17 mouse cellular contexts compared by ENCODE assay signal in the genomic region with DNA sequence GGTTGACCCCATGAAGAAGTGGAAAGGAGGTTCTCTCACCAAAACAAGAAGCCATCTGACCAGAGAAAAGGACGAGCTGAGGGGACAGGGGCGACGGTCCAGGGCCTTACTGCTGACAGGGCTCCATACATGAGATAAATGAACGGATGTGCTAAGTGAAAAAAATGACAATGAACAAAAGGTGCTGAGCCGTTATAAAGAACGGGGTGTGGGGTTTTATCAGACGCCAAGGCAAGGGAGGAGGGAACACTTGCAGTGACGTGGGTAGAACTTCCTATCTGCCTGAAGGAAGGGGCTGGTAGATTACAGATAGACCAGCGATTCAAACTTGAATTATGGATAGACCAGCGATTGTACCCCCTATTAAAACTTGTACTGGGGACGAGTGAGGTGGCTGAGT. TPM values are rescaled to one million over a fixed set of nuclear protein-coding genes. Genes with fewer than 3 reads are reported as not detected.
DNase-seq lines count a peak whose midpoint lies in the region; ATAC-seq and TF ChIP-seq lines count a peak whose summit lies in the region.
"Had no signal": no experiment of that assay in that cellular context is flagged by ENCODE, and none has a peak within 500 bp of the region (broad histone marks: within the 10 kb centered on the region; RNA-seq: fewer than 3 reads in every experiment).

No protein-coding gene starts in this region.

- no peaks in the 10 kb centered on the region for H3K27me3 ChIP-seq in lung, embryonic 16.5 days (ENCODE audit: control insufficient read depth, insufficient read depth, low read depth, low read length)
- H3K27me3 ChIP-seq in midbrain, embryonic 10.5 days (ENCODE audit: low read depth, poor library complexity, severe bottlenecking): no peaks in the 10 kb centered on the region
- H3K27me3 ChIP-seq: embryonic facial prominence, embryonic 12.5 days; hindbrain, embryonic 15.5 days had no signal

- TF ChIP-seq CTCF in gastrocnemius, adult 2 months (IDR thresholded peaks at IDR 0.05): no peak

- peak overlapping the region; percentile 13; the same call in 1 of the 2 replicates for H3K4me3 ChIP-seq in gastrocnemius, adult 2 months
- no peak overlapping the region for H3K4me3 ChIP-seq in lung, embryonic 16.5 days (ENCODE audit: low read length)
- H3K4me3 ChIP-seq in midbrain, embryonic 10.5 days: no peak overlapping the region
- H3K4me3 ChIP-seq: embryonic facial prominence, embryonic 12.5 days; hindbrain, embryonic 15.5 days; megakaryocyte, embryonic 14.5 days; myocyte had no signal

- no peak overlapping the region for H3K4me2 ChIP-seq in lung, embryonic 16.5 days (ENCODE audit: low read depth, low read length)
- H3K4me2 ChIP-seq: embryonic facial prominence, embryonic 12.5 days; hindbrain, embryonic 15.5 days had no signal

- WGBS in lung, embryonic 16.5 days: 61% methylated on average over 11 of the region's 11 CpGs
- 88% methylated on average over 11 of the region's 11 CpGs for WGBS in midbrain, embryonic 10.5 days

- H3K9me3 ChIP-seq in lung, embryonic 16.5 days (ENCODE audit: control insufficient read depth, low read length): no peaks in the 10 kb centered on the region
- H3K9me3 ChIP-seq in midbrain, embryonic 10.5 days (replicated peaks): no peaks in the 10 kb centered on the region
- H3K9me3 ChIP-seq: embryonic facial prominence, embryonic 12.5 days; hindbrain, embryonic 15.5 days had no signal

- H3K4me1 ChIP-seq in lung, embryonic 16.5 days (replicated peaks; ENCODE audit: control insufficient read depth, insufficient read depth, low read length): no peaks in the 10 kb centered on the region
- no peaks in the 10 kb centered on the region for H3K4me1 ChIP-seq in midbrain, embryonic 10.5 days

- H3K27ac ChIP-seq in gastrocnemius, adult 2 months: peak overlapping the region; percentile 70
- 0 out of 2 replicates have a peak overlapping the region, but pooled peaks have one; percentile 6 for H3K27ac ChIP-seq in lung, embryonic 16.5 days (ENCODE audit: low read length)
- H3K27ac ChIP-seq in midbrain, embryonic 10.5 days (replicated peaks): no peak overlapping the region
- H3K27ac ChIP-seq: embryonic facial prominence, embryonic 12.5 days; hindbrain, embryonic 15.5 days had no signal

- no peak overlapping the region for H3K9ac ChIP-seq in lung, embryonic 16.5 days (ENCODE audit: low read length)
- H3K9ac ChIP-seq: embryonic facial prominence, embryonic 12.5 days; hindbrain, embryonic 15.5 days had no signal

- no peak for DNase-seq in gastrocnemius, adult 2 months
- no peak for DNase-seq in gastrocnemius, postnatal 10 days
- DNase-seq in c-Kit-positive CD71-positive TER-119-negative erythroid progenitor cells, embryonic 14.5 days (ENCODE audit: low read depth): peak; percentile 68
- peak; percentile 51 for DNase-seq in liver
- DNase-seq in adrenal gland, adult (ENCODE audit: inconsistent age in 2 of 2, low spot score in 1 of 2): no peak
- DNase-seq in midbrain, embryonic 10.5 days (ENCODE audit: low spot score): no peak
- DNase-seq in left cerebral cortex, postnatal 14 days (ENCODE audit: low spot score in 2 of 2): no peak
- DNase-seq: cerebellum, postnatal 10 days; gastrocnemius, postnatal 36 days; right cerebral cortex, postnatal 4 days; thymus, postnatal 25 days had no signal

- no peak for ATAC-seq in lung, embryonic 16.5 days (ENCODE audit: low read depth)
- ATAC-seq: forebrain, embryonic 14.5 days had no signal

- intact Hi-C loops in gastrocnemius, adult 2 months (cut with DNase I): no loop called here
- intact Hi-C loops in left cerebral cortex, postnatal 14 days (cut with DNase I): no loop called here

- H3K36me3 ChIP-seq in lung, embryonic 16.5 days (ENCODE audit: control insufficient read depth, insufficient read depth, low read length): no peaks in the 10 kb centered on the region
- peaks cover 1% of the 10 kb centered on the region for H3K36me3 ChIP-seq in midbrain, embryonic 10.5 days
- H3K36me3 ChIP-seq: embryonic facial prominence, embryonic 12.5 days had no signal

RNA-seq across cellular contexts. Expression of a gene that starts 12.6 kb away (rescaled TPM):
- 1 to 10 TPM; 7.9 to 8.2 TPM for total RNA-seq in gastrocnemius, adult 2 months (2021)
- 10 to 100 TPM in 1 of 2 experiments, 1 to 10 TPM in 1; 9.7 to 11.5 TPM for total RNA-seq in gastrocnemius, postnatal 10 days (2021)
- 6.1 and 6.8 TPM in 2 replicates for polyA plus RNA-seq in lung, embryonic 16.5 days (2015; fragmentation: Nextera tagmentation; extraction: Ambion mirVana)
- polyA plus RNA-seq in midbrain, embryonic 10.5 days (2016; fragmentation: Nextera tagmentation; extraction: Ambion mirVana): 4.2 and 4.8 TPM in 2 replicates
- total RNA-seq in left cerebral cortex, postnatal 14 days (2021): 10 to 100 TPM; 19.4 to 20.5 TPM

RNA-seq across cellular contexts. Expression of a gene that starts 26.6 kb away (rescaled TPM):
- 10 to 100 TPM; 58.6 to 69.8 TPM for total RNA-seq in gastrocnemius, adult 2 months (2021)
- 10 to 100 TPM; 58.7 to 68.7 TPM for total RNA-seq in gastrocnemius, postnatal 10 days (2021)
- 18.3 and 19.0 TPM in 2 replicates for polyA plus RNA-seq in lung, embryonic 16.5 days (2015; fragmentation: Nextera tagmentation; extraction: Ambion mirVana)
- 28.1 and 32.2 TPM in 2 replicates for polyA plus RNA-seq in midbrain, embryonic 10.5 days (2016; fragmentation: Nextera tagmentation; extraction: Ambion mirVana)
- 100 to 1,000 TPM; 157 to 170 TPM for total RNA-seq in left cerebral cortex, postnatal 14 days (2021)

Comparison
In these comparisons a context has a peak if more than half of its experiments do, and no peak if none do; other contexts are left out.
1. DNase-seq: peak in c-Kit-positive CD71-positive TER-119-negative erythroid progenitor cells, embryonic 14.5 days (single experiment) and liver (single experiment); none in gastrocnemius, adult 2 months (single experiment), gastrocnemius, postnatal 10 days (single experiment), adrenal gland, adult (0 of 2), midbrain, embryonic 10.5 days (single experiment) and left cerebral cortex, postnatal 14 days (0 of 2).